Mouse (Mus musculus): ENCODE results near the gene Gm10670. TPM values are rescaled to one million over a fixed set of nuclear protein-coding genes. Genes with fewer than 3 reads are reported as not detected.
"Not testable (repeated sequence)": the region's sequence is repeated elsewhere in the genome, so short reads cannot be mapped to it uniquely, and the experiment has no call there.

The Gm10670 gene
- total RNA-seq (2021): not detected
- long read RNA-seq, experiment 1: 0 reads
- long read RNA-seq, experiment 2: 0 reads

GRCm38 (mm10) chr7:20474825-20475224 is at the start of gene Gm10670:
Gene Gm10670 (minus strand): TSS chr7:20474925.
- not testable (repeated sequence) for DNase-seq (ENCODE audit: low spot score)

GRCm38 (mm10) chr7:20510434-20510833 is 35.7 kb upstream of the Gm10670 start, which contains the start of gene Vmn1r103:
Gene Vmn1r103 (minus strand): TSS chr7:20510534.
- not testable (repeated sequence) for DNase-seq (ENCODE audit: low spot score)

GRCm38 (mm10) chr7:20442493-20442892 is 32.2 kb downstream of the Gm10670 start, which contains the start of gene Vmn1r101:
Gene Vmn1r101 (minus strand): TSS chr7:20442593.
- DNase-seq (ENCODE audit: low spot score): not testable (repeated sequence)

Other genes with a start within 250 kb of the Gm10670 start
- not detected for gene Gm4498, start 241.1 kb downstream of the Gm10670 start, total RNA-seq (2021)
- gene Gm5890, start 212.1 kb downstream of the Gm10670 start, total RNA-seq (2021): not detected
- not detected for gene Gm4133, start 140.9 kb downstream of the Gm10670 start, total RNA-seq (2021)
- gene Gm5728, start 99.5 kb downstream of the Gm10670 start, total RNA-seq (2021): not detected
- gene Vmn1r100, start 57.0 kb downstream of the Gm10670 start, total RNA-seq (2021): not detected
- gene Vmn1r101, start 32.3 kb downstream of the Gm10670 start, total RNA-seq (2021): not detected
- gene Vmn1r103, start 35.6 kb upstream of the Gm10670 start, total RNA-seq (2021): not detected
- not detected for gene Vmn1r104, start 58.9 kb upstream of the Gm10670 start, total RNA-seq (2021)
- gene Gm5726, start 70.8 kb upstream of the Gm10670 start, total RNA-seq (2021): not detected
- gene Gm4141, start 101.3 kb upstream of the Gm10670 start, total RNA-seq (2021): not detected
- gene Gm4513, start 124.1 kb upstream of the Gm10670 start, total RNA-seq (2021): not detected
- gene Vmn1r107, start 194.0 kb upstream of the Gm10670 start, total RNA-seq (2021): not detected
- gene Vmn1r111, start 228.3 kb upstream of the Gm10670 start, total RNA-seq (2021): not detected

Data from gastrocnemius, adult 18-20 months (tissue).